In the genomic region with DNA sequence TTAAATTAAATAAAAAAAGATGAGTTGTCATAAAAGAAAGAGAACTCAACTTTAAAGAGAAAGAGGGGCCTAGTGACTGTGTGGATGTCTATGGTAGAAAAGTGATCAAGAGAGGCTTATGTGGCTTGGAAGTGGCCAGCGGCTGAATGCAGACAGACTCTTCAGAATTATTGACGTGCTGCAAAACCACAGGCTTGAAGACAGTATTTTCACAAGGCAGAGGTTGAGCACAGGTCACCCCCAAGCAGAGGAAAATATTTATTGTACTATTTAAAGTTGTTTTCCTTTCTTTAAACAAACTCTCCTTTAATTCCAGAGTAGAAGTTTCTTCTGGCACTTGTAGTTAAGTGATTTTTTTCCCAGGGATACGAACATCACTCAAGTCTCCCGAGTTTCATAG, we compare ENCODE assay signal across 20 mouse cellular contexts.
A peak's percentile ranks its signal among the peaks of the same experiment; 100 is the strongest.
DNase-seq lines count a peak whose midpoint lies in the region; ATAC-seq lines count a peak whose summit lies in the region.
"Had no signal": no experiment of that assay in that cellular context is flagged by ENCODE, and none has a peak within 500 bp of the region (broad histone marks: within the 10 kb centered on the region; RNA-seq: fewer than 3 reads in every experiment).

No protein-coding gene starts in this region.

- 79% methylated on average over 4 of the region's 4 CpGs for WGBS in forebrain, embryonic 16.5 days

- no peak overlapping the region for H3K9ac ChIP-seq in forebrain, embryonic 16.5 days (replicated peaks; ENCODE audit: low read depth, low read length)
- H3K9ac ChIP-seq: heart, embryonic 15.5 days; hindbrain, embryonic 13.5 days; liver, postnatal 0 days; midbrain, embryonic 13.5 days had no signal

- DNase-seq in kidney, adult 9 months: peak; percentile 46
- DNase-seq in kidney, adult 18-20 months: no peak
- peak; percentile 75 for DNase-seq in 3T3-L1 (ENCODE audit: low read depth, low spot score)
- peak; percentile 38 for DNase-seq in kidney, postnatal 14 days
- DNase-seq in lung, postnatal 10 days: peak; percentile 22
- no peak for DNase-seq in cerebellum, postnatal 36 days
- DNase-seq: adrenal gland, adult 8-10 months; cerebellum, adult 2 months; gastrocnemius, adult 2 months; heart, postnatal 36 days; layer of hippocampus, postnatal 36 days; liver, postnatal 0 days; right cerebral cortex, postnatal 14 days; thymus, adult 2 months; thymus, postnatal 4 days had no signal

- no peaks in the 10 kb centered on the region for H3K4me1 ChIP-seq in forebrain, embryonic 16.5 days (replicated peaks; ENCODE audit: control insufficient read depth, insufficient read depth, low read length)

- no peak overlapping the region for H3K4me2 ChIP-seq in forebrain, embryonic 16.5 days (ENCODE audit: low read length)
- H3K4me2 ChIP-seq: heart, embryonic 15.5 days; hindbrain, embryonic 13.5 days; midbrain, embryonic 13.5 days had no signal

- no peak for ATAC-seq in forebrain, embryonic 16.5 days
- ATAC-seq: liver, postnatal 0 days; midbrain, embryonic 13.5 days had no signal

- no peaks in the 10 kb centered on the region for H3K27me3 ChIP-seq in forebrain, embryonic 16.5 days (replicated peaks; ENCODE audit: control insufficient read depth, insufficient read depth, low read length)
- H3K27me3 ChIP-seq: heart, embryonic 15.5 days; hindbrain, embryonic 13.5 days; midbrain, embryonic 13.5 days had no signal

- no peak overlapping the region for H3K4me3 ChIP-seq in forebrain, embryonic 16.5 days (replicated peaks; ENCODE audit: low read length)
- H3K4me3 ChIP-seq: gastrocnemius, adult 2 months; heart, embryonic 15.5 days; hindbrain, embryonic 13.5 days; midbrain, embryonic 13.5 days had no signal

- H3K9me3 ChIP-seq in forebrain, embryonic 16.5 days (ENCODE audit: control insufficient read depth, low read length): no peaks in the 10 kb centered on the region
- H3K9me3 ChIP-seq: heart, embryonic 15.5 days; hindbrain, embryonic 13.5 days; midbrain, embryonic 13.5 days had no signal

- no peak overlapping the region for H3K27ac ChIP-seq in forebrain, embryonic 16.5 days (ENCODE audit: low read length)
- H3K27ac ChIP-seq: gastrocnemius, adult 2 months; heart, embryonic 15.5 days; hindbrain, embryonic 13.5 days; midbrain, embryonic 13.5 days; stomach, postnatal 0 days had no signal

- H3K36me3 ChIP-seq in forebrain, embryonic 16.5 days (ENCODE audit: control insufficient read depth, insufficient read depth): no peaks in the 10 kb centered on the region
- H3K36me3 ChIP-seq: heart, embryonic 15.5 days; hindbrain, embryonic 13.5 days; midbrain, embryonic 13.5 days had no signal

Comparison
In these comparisons a context has a peak if more than half of its experiments do, and no peak if none do; other contexts are left out.
1. DNase-seq: peak in kidney, adult 9 months (single experiment), 3T3-L1 (single experiment), kidney, postnatal 14 days (single experiment) and lung, postnatal 10 days (single experiment); none in kidney, adult 18-20 months (single experiment) and cerebellum, postnatal 36 days (0 of 2).